Mouse (Mus musculus) G1E (cell line): ENCODE data around the gene Rapgef5.

Experiments used
- CTCF ChIP-seq: IDR thresholded peaks from 2 replicates; pipeline ENCODE4 v1.5.1; 2012; ENCODE audit warnings: low read depth, low read length, inconsistent platforms, mixed read lengths
- GATA1 ChIP-seq: IDR thresholded peaks from 2 replicates; pipeline ENCODE4 v1.6.1; 2012; ENCODE audit warnings: borderline replicate concordance, low read length, inconsistent platforms, mixed read lengths
- POLR2AphosphoS5 ChIP-seq: IDR thresholded peaks from 2 replicates; pipeline ENCODE4 v1.6.1; 2012; ENCODE audit warnings: low read depth, low read length, inconsistent platforms; ENCODE audit not compliant: insufficient replicate concordance

- TF ChIP-seq POLR2AphosphoS5 (no peak), GATA1 (no peak), CTCF (no peak)
These were observed 208.7 kb downstream of the Rapgef5 start for GRCm38 (mm10) chr12:117725011-117725410.
